27 mouse cellular contexts compared by ENCODE assay signal in the genomic region with DNA sequence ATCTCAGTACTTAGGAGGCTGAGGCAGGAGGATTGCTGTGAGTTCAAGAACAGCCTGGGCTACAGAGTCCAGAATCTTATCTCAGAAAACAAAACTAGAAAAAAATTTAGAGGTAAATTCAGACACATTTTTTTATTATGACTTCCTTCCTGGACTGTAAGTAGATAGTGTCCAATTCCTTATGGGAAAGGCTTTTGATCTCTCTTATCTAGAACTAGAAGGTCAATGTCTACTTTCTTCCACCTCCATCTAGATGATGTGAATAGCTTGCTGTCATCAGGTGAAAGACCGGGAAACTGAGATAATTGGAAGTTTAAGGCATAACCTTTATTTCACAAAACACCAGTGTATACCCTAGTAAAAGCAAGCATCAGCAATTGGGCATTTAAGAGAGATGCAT.
"Had no signal": no experiment of that assay in that cellular context is flagged by ENCODE, and none has a peak within 500 bp of the region (broad histone marks: within the 10 kb centered on the region; RNA-seq: fewer than 3 reads in every experiment).

No protein-coding gene starts in this region.

- H3K36me3 ChIP-seq: embryonic facial prominence, embryonic 10.5 days; embryonic facial prominence, embryonic 12.5 days; embryonic facial prominence, embryonic 13.5 days; embryonic facial prominence, embryonic 15.5 days; forebrain, embryonic 10.5 days; forebrain, embryonic 12.5 days; forebrain, embryonic 15.5 days had no signal

- DNase-seq: cerebellum, adult 2 months; cerebellum, adult 8-10 months; cerebellum, adult 9-10 months; cerebellum, adult 9-11 months; cerebellum, postnatal 10 days; cerebellum, postnatal 14 days; cerebellum, postnatal 25 days; cerebellum, postnatal 36 days; embryo, embryonic 11 days; forebrain, postnatal 0 days; gastrocnemius, adult 2 months; gastrocnemius, postnatal 10 days; gastrocnemius, postnatal 14 days; gastrocnemius, postnatal 25 days; gastrocnemius, postnatal 36 days; heart, adult 18-20 months had no signal

- H3K4me1 ChIP-seq: embryonic facial prominence, embryonic 12.5 days; embryonic facial prominence, embryonic 13.5 days; embryonic facial prominence, embryonic 15.5 days; forebrain, embryonic 12.5 days; forebrain, embryonic 15.5 days had no signal

- ATAC-seq: forebrain, embryonic 13.5 days; forebrain, embryonic 14.5 days; forebrain, embryonic 15.5 days; forebrain, embryonic 16.5 days; forebrain, postnatal 0 days had no signal

- H3K9me3 ChIP-seq: embryonic facial prominence, embryonic 10.5 days; embryonic facial prominence, embryonic 12.5 days; embryonic facial prominence, embryonic 13.5 days; embryonic facial prominence, embryonic 15.5 days; forebrain, embryonic 10.5 days; forebrain, embryonic 12.5 days; forebrain, embryonic 13.5 days; forebrain, embryonic 15.5 days had no signal

- H3K4me3 ChIP-seq: embryonic facial prominence, embryonic 10.5 days; embryonic facial prominence, embryonic 12.5 days; embryonic facial prominence, embryonic 13.5 days; embryonic facial prominence, embryonic 15.5 days; erythroblast, embryonic 14.5 days; forebrain, embryonic 10.5 days; forebrain, embryonic 12.5 days; forebrain, embryonic 13.5 days; forebrain, embryonic 15.5 days; gastrocnemius, adult 2 months had no signal

- H3K9ac ChIP-seq: embryonic facial prominence, embryonic 12.5 days; embryonic facial prominence, embryonic 13.5 days; embryonic facial prominence, embryonic 15.5 days; forebrain, embryonic 12.5 days; forebrain, embryonic 13.5 days; forebrain, embryonic 15.5 days; forebrain, postnatal 0 days had no signal

- H3K4me2 ChIP-seq: embryonic facial prominence, embryonic 12.5 days; embryonic facial prominence, embryonic 13.5 days; embryonic facial prominence, embryonic 15.5 days; forebrain, embryonic 12.5 days; forebrain, embryonic 13.5 days; forebrain, embryonic 15.5 days had no signal

- H3K27ac ChIP-seq: embryonic facial prominence, embryonic 10.5 days; embryonic facial prominence, embryonic 12.5 days; embryonic facial prominence, embryonic 13.5 days; embryonic facial prominence, embryonic 15.5 days; forebrain, embryonic 10.5 days; forebrain, embryonic 12.5 days; forebrain, embryonic 13.5 days; forebrain, embryonic 15.5 days; gastrocnemius, adult 2 months had no signal

- H3K27me3 ChIP-seq: embryonic facial prominence, embryonic 12.5 days; embryonic facial prominence, embryonic 13.5 days; embryonic facial prominence, embryonic 15.5 days; forebrain, embryonic 12.5 days; forebrain, embryonic 13.5 days; forebrain, embryonic 15.5 days had no signal
